Mouse (Mus musculus) kidney, embryonic 16.5 days (tissue): ENCODE measurements around the gene Arv1. TPM values are rescaled to one million over a fixed set of nuclear protein-coding genes. Genes with fewer than 3 reads are reported as not detected.
A peak's percentile ranks its signal among the peaks of the same experiment; 100 is the strongest.

Experiments used
- ATAC-seq: fragments of 200-750 bp; cut with Nextera tagmentation; 2 replicates; pipeline ENCODE4 v1.8.0; 2017; ENCODE audit warnings: moderate TSS enrichment; ENCODE audit not compliant: low FRiP score, low TSS enrichment
- H3K27ac ChIP-seq: fragments of 300-500 bp; sonication (generic); 2 replicates; pipeline ENCODE4 v1.5.1; 2014; ENCODE audit warnings: low read length
- H3K27me3 ChIP-seq: fragments of 300-500 bp; sonication (generic); 2 replicates; pipeline ENCODE4 v1.6.1; 2014; ENCODE audit warnings: low read length, control low read depth, mixed read lengths; ENCODE audit not compliant: insufficient read depth
- H3K36me3 ChIP-seq: fragments of 300-500 bp; sonication (generic); 2 replicates; pipeline ENCODE4 v1.6.1; 2014; ENCODE audit warnings: low read length, control low read depth, mixed read lengths; ENCODE audit not compliant: insufficient read depth
- H3K4me1 ChIP-seq: fragments of 300-500 bp; sonication (generic); 2 replicates; pipeline ENCODE4 v1.6.1; 2014; ENCODE audit warnings: low read length, control low read depth, mixed read lengths; ENCODE audit not compliant: insufficient read depth
- H3K4me2 ChIP-seq: fragments of 300-500 bp; sonication (generic); replicated peaks from 2 replicates; pipeline ENCODE4 v1.6.1; 2014; ENCODE audit warnings: low read depth, low read length
- H3K4me3 ChIP-seq: fragments of 300-500 bp; sonication (generic); 2 replicates; pipeline ENCODE4 v1.5.1; 2014; ENCODE audit warnings: mild to moderate bottlenecking, low read length
- H3K9ac ChIP-seq: fragments of 300-500 bp; sonication (generic); replicated peaks from 2 replicates; pipeline ENCODE4 v1.6.1; 2014; ENCODE audit warnings: low read length
- H3K9me3 ChIP-seq: fragments of 300-500 bp; sonication (generic); 2 replicates; pipeline ENCODE4 v1.6.1; 2016; ENCODE audit warnings: low read length, control low read depth
- WGBS: fragments of 180-500 bp; shearing (Covaris S2); extraction: QIAGEN DNeasy Blood & Tissue Kit; methylation state at CpG from one replicate; pipeline ENCODE4 v1.1.7; 2014; 5-methylcytosine and 5-hydroxymethylcytosine counted together
- polyA plus RNA-seq: library from polyadenylated mRNA; unstranded; fragments of >200 nt; fragmentation: Nextera tagmentation; extraction: Ambion mirVana; gene quantifications from 2 replicates; pipeline ENCODE4 v1.2.1, GENCODE M21; 2015

Gene Arv1
- polyA plus RNA-seq, 1 experiment from 2014 or later: 23.8 TPM

DNA sequence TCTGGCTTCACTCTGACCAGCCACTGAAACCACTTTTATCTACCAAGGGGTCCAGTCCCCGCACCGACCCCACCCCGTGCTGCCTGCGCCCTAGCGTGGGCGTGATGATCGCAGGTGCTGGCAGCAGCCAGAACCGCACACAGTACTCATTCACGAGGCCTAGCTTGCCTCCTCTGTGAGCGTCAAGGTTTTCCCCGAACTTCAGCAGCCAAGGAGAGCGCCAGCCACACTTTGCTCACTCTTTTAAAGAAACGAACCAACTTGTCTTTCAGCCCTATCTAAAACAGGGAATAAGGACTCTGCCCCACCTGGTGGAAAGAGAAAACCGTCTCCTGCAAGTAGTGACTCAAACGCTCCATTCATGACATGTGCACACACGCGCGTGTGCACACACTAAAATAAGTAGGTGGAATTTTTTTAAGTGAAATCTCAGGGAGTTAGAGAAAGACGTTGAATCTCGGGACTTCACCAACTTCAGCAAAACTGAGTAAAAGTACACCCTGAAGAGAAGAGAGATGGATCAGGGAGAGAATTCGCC lies 30.5 kb downstream of the Arv1 start:
- H3K4me2 ChIP-seq: peak overlapping the region; percentile 90; the same call in 1 of the 2 replicates
- H3K9me3 ChIP-seq: no peaks in the 10 kb centered on the region
- H3K4me1 ChIP-seq: peaks cover 40% of the 10 kb centered on the region
- H3K27ac ChIP-seq: no peak overlapping the region
- peaks cover 10% of the 10 kb centered on the region; the same call in 1 of the 2 replicates for H3K27me3 ChIP-seq
- H3K4me3 ChIP-seq: no peak overlapping the region
- no peak overlapping the region for H3K9ac ChIP-seq
- WGBS: 37% methylated on average over 21 of the region's 21 CpGs
- H3K36me3 ChIP-seq: no peaks in the 10 kb centered on the region
- ATAC-seq: no peak

GRCm38 (mm10) chr8:124754101-124754791 lies 32.3 kb downstream of the Arv1 start:
- ATAC-seq: peak; percentile 73
- WGBS: 6% methylated on average over 11 of the region's 11 CpGs
- Histone ChIP-seq H3K9me3 (no peaks in the 10 kb centered on the region), H3K4me3 (no peak overlapping the region), H3K27me3 (peaks cover 10% of the 10 kb centered on the region; the same call in 1 of the 2 replicates), H3K4me2 (0 out of 2 replicates have a peak overlapping the region, but pooled peaks have one; percentile 11), H3K27ac (peak overlapping the region; percentile 79), H3K9ac (0 out of 2 replicates have a peak overlapping the region, but pooled peaks have one; percentile 10), H3K4me1 (peaks cover 40% of the 10 kb centered on the region), H3K36me3 (no peaks in the 10 kb centered on the region)

DNA sequence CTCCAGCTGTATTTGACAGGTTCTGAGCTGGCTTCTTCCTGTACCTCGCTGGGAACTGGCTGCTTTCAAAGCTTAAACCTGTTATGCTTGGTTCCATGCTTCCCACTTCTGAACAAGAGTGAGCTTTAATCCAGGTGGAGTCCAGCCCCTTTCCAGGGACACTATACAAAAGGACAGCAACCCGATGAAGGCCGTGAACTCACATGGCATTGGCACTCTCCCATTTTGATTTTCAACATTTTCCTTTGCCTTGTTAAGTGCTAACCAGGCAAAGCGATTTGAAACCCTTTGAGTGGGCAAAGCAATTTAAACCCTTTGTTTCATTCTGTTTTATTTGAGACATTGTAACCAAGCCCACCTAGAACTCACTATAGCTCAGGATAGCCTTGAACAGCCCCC lies 32.9 kb downstream of the Arv1 start:
- WGBS: 33% methylated on average over 4 of the region's 4 CpGs
- ATAC-seq: no peak
- Histone ChIP-seq H3K9ac (0 out of 2 replicates have a peak overlapping the region, but pooled peaks have one; percentile 10), H3K9me3 (no peaks in the 10 kb centered on the region), H3K27ac (peak overlapping the region; percentile 79), H3K27me3 (peaks cover 10% of the 10 kb centered on the region; the same call in 1 of the 2 replicates), H3K36me3 (no peaks in the 10 kb centered on the region), H3K4me1 (peaks cover 40% of the 10 kb centered on the region), H3K4me2 (0 out of 2 replicates have a peak overlapping the region, but pooled peaks have one; percentile 11), H3K4me3 (no peak overlapping the region)

DNA sequence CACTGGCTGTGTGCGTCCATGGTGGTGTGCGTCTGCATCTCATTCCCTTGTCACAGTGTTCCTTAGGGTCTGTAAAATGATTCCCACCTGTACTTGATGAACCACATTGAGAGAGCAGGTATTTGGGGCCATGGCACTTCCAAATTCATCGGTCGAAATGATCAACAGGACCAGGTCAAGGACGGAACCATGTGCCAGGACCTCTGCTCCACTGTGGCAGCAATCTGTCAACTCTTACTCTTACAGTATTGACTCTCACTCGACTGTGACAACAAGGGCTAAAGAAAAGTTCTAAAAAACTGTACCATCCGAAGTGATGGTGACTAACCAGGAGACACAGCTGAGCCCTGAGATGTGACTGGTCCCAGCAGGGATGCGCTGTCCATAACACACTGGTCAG lies 33.5 kb downstream of the Arv1 start:
- Histone ChIP-seq H3K27ac (no peak overlapping the region), H3K9ac (no peak overlapping the region), H3K27me3 (0 out of 2 replicates have a peak, but pooled peaks cover 5% of the 10 kb centered on the region), H3K4me1 (peaks cover 39% of the 10 kb centered on the region), H3K4me2 (no peak overlapping the region), H3K4me3 (no peak overlapping the region), H3K36me3 (no peaks in the 10 kb centered on the region), H3K9me3 (no peaks in the 10 kb centered on the region)
- WGBS: 81% methylated on average over 8 of the region's 8 CpGs
- no peak for ATAC-seq

DNA sequence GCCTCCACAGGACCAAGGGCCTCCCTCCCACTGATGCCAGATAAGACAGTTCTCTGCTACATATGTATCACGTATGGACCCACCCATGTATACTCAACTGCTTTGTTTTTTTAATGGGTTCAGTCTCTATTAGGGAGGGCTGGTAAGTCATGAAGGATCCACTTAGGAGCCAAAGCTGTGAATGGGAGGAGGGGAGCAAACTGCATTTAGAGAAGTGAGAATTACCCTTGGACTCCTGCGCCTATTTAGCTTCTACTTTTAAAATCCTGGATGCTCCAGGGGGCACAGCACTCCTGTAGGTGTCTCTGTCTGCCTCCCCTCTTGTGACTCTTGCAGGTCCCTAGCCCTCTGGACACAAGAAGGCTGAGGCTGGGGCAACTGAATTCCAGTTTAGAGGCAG lies 34.2 kb downstream of the Arv1 start:
- Histone ChIP-seq H3K9ac (no peak overlapping the region), H3K4me2 (no peak overlapping the region), H3K9me3 (no peaks in the 10 kb centered on the region), H3K27ac (no peak overlapping the region), H3K4me3 (no peak overlapping the region), H3K27me3 (no peaks in the 10 kb centered on the region), H3K4me1 (peaks cover 32% of the 10 kb centered on the region), H3K36me3 (no peaks in the 10 kb centered on the region)
- WGBS: 57% methylated on average over 2 of the region's 2 CpGs
- ATAC-seq: no peak

GRCm38 (mm10) chr8:124756601-124757000 lies 34.7 kb downstream of the Arv1 start:
- no peak overlapping the region for H3K4me2 ChIP-seq
- H3K27ac ChIP-seq: no peak overlapping the region
- H3K36me3 ChIP-seq: no peaks in the 10 kb centered on the region
- peaks cover 31% of the 10 kb centered on the region for H3K4me1 ChIP-seq
- no peak overlapping the region for H3K4me3 ChIP-seq
- no peaks in the 10 kb centered on the region for H3K27me3 ChIP-seq
- no peak for ATAC-seq
- no peak overlapping the region for H3K9ac ChIP-seq
- H3K9me3 ChIP-seq: no peaks in the 10 kb centered on the region
- 77% methylated on average over 5 of the region's 5 CpGs for WGBS

DNA sequence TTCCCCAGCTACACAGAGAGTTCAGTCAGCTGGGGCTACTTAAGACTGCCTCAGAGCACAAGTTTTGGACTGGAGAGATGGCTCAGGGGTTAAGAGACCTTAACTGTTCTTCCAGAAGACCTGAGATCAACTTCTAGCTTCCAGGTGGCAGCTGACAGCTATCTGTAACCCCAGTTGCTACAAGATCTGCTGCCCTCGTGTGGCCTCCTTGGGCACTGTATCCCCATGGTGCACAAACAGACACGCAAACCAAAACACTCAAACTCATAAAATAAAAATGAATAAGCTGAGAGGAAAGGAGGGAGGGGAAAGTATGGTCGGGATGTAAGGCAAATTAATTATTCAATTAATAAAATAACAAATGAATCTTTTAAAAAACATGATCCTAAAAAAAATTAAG lies 36.6 kb downstream of the Arv1 start:
- H3K4me3 ChIP-seq: no peak overlapping the region
- ATAC-seq: no peak
- no peak overlapping the region for H3K9ac ChIP-seq
- no peak overlapping the region for H3K27ac ChIP-seq
- no peak overlapping the region for H3K4me2 ChIP-seq
- WGBS: 44% methylated on average over 3 of the region's 3 CpGs
- no peaks in the 10 kb centered on the region for H3K27me3 ChIP-seq
- no peaks in the 10 kb centered on the region for H3K36me3 ChIP-seq
- H3K9me3 ChIP-seq: no peaks in the 10 kb centered on the region
- peaks cover 19% of the 10 kb centered on the region for H3K4me1 ChIP-seq

- Histone ChIP-seq H3K9me3 (no peaks in the 10 kb centered on the region), H3K27ac (no peak overlapping the region), H3K4me3 (no peak overlapping the region), H3K27me3 (no peaks in the 10 kb centered on the region), H3K36me3 (no peaks in the 10 kb centered on the region), H3K4me2 (no peak overlapping the region), H3K4me1 (no peaks in the 10 kb centered on the region), H3K9ac (no peak overlapping the region)
- ATAC-seq: no peak
- 59% methylated on average over 7 of the region's 7 CpGs for WGBS
Measured at GRCm38 (mm10) chr8:124763061-124763460, 41.1 kb downstream of the Arv1 start.

- Histone ChIP-seq H3K9me3 (no peaks in the 10 kb centered on the region), H3K36me3 (no peaks in the 10 kb centered on the region), H3K4me3 (no peak overlapping the region), H3K9ac (no peak overlapping the region), H3K27ac (no peak overlapping the region), H3K27me3 (no peaks in the 10 kb centered on the region), H3K4me1 (peaks cover 8% of the 10 kb centered on the region), H3K4me2 (no peak overlapping the region)
- ATAC-seq: no peak
- 63% methylated on average over 2 of the region's 2 CpGs for whole genome bisulfite sequencing
Measured at GRCm38 (mm10) chr8:124772389-124772788, 50.5 kb downstream of the Arv1 start.

DNA sequence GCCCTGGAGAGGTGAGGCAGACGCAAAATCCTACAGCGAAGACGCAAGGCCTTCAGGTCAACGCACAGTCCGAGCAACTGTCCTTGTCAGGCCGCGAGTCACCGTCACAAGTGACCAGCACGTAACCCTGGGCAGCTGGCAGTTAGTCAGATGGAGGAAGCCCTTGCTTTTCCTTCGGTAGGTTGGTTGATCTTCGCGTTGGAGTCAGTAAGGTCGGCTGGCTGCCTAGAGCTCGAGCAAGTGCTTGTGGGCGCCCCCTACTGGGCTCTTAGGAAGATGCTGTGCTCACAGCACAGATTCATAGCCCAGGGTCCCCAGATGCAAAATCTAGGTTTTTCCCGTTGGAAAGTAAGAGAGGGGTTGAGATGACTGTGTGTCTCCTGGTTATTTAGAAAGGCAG lies 53.8 kb downstream of the Arv1 start:
- Histone ChIP-seq H3K9ac (0 out of 2 replicates have a peak overlapping the region, but pooled peaks have one; percentile 31), H3K27me3 (no peaks in the 10 kb centered on the region), H3K36me3 (no peaks in the 10 kb centered on the region), H3K4me2 (peak overlapping the region; percentile 35), H3K27ac (no peak overlapping the region), H3K4me3 (peak overlapping the region; percentile 9; the same call in 1 of the 2 replicates), H3K9me3 (no peaks in the 10 kb centered on the region), H3K4me1 (peaks cover 15% of the 10 kb centered on the region)
- WGBS: 15% methylated on average over 16 of the region's 16 CpGs
- no peak for ATAC-seq
